8 mouse cellular contexts compared by ENCODE assay signal in the genomic region with DNA sequence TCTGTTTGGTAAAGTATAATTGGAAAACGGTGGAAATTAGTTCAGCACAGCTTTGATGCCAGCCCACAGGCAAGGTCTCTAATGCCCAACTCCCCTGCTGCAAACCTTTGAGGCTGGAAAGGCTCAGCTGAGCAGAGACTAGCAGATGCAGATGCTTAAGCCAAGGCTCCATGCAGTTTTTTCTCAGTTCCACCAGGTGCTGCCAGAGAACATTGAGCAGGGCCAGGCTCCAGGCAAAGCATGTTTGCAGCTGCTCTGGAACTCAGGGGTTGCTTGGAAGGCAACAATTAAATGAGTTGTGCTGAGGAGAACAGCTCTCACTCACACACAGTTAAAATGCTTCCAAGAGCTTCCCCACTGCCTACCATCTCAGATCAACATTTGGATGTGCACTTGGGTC.
DNase-seq lines count a peak whose midpoint lies in the region; ATAC-seq and TF ChIP-seq lines count a peak whose summit lies in the region.

No protein-coding gene starts in this region.

- TF ChIP-seq EP300 in heart, postnatal 0 days (IDR thresholded peaks at IDR 0.05; ENCODE audit: low read depth): no peak

- H3K36me3 ChIP-seq in midbrain, embryonic 13.5 days: no peaks in the 10 kb centered on the region
- no peaks in the 10 kb centered on the region for H3K36me3 ChIP-seq in midbrain, embryonic 10.5 days
- H3K36me3 ChIP-seq in heart, postnatal 0 days (replicated peaks; ENCODE audit: control insufficient read depth, insufficient read depth, low read length): no peaks in the 10 kb centered on the region
- H3K36me3 ChIP-seq in limb, embryonic 14.5 days (ENCODE audit: control insufficient read depth, insufficient read depth, low read length): no peaks in the 10 kb centered on the region

- peak; percentile 11; the same call in 1 of the 2 replicates for TF ChIP-seq CTCF in cerebellum, adult 2 months (IDR thresholded peaks at IDR 0.05; ENCODE audit: borderline replicate concordance, insufficient read depth, low read depth, low read length)
- TF ChIP-seq CTCF in heart, postnatal 0 days (IDR thresholded peaks at IDR 0.05; ENCODE audit: low read depth): peak; percentile 82

- peaks cover 17% of the 10 kb centered on the region; the same call in 1 of the 2 replicates for H3K4me1 ChIP-seq in cerebellum, adult 2 months (ENCODE audit: control insufficient read depth, insufficient read depth, low read length)
- peaks cover 9% of the 10 kb centered on the region for H3K4me1 ChIP-seq in midbrain, embryonic 13.5 days (replicated peaks)
- H3K4me1 ChIP-seq in midbrain, embryonic 10.5 days: peaks cover 6% of the 10 kb centered on the region; the same call in 1 of the 2 replicates
- no peaks in the 10 kb centered on the region for H3K4me1 ChIP-seq in heart, postnatal 0 days (ENCODE audit: control insufficient read depth, insufficient read depth)
- H3K4me1 ChIP-seq in limb, embryonic 14.5 days (ENCODE audit: control insufficient read depth, insufficient read depth, low read length): no peaks in the 10 kb centered on the region

- no peak for TF ChIP-seq POLR2A in cerebellum, adult 2 months (IDR thresholded peaks at IDR 0.05; ENCODE audit: borderline replicate concordance, insufficient read depth, low read length)
- TF ChIP-seq POLR2A in limb, embryonic 14.5 days (IDR thresholded peaks at IDR 0.05; ENCODE audit: borderline replicate concordance, extremely low read depth, insufficient read depth, insufficient read length): no peak

- peak in 1 of 2 experiments; percentile 21 for DNase-seq in cerebellum, adult 2 months
- no peak for DNase-seq in midbrain, embryonic 10.5 days (ENCODE audit: low spot score)
- DNase-seq in heart, postnatal 0 days (ENCODE audit: low spot score): peak; percentile 42
- DNase-seq in limb, embryonic 14.5 days (ENCODE audit: low spot score): peak; percentile 63
- DNase-seq in yolk sac, embryonic 10.5 days (ENCODE audit: low spot score): no peak
- DNase-seq in c-Kit-positive CD71-positive TER-119-positive erythroid progenitor cells, embryonic 14.5 days (ENCODE audit: low spot score): no peak

- no peak overlapping the region for H3K9ac ChIP-seq in midbrain, embryonic 13.5 days (replicated peaks)
- H3K9ac ChIP-seq in heart, postnatal 0 days (replicated peaks; ENCODE audit: low read depth, low read length): no peak overlapping the region
- no peak overlapping the region for H3K9ac ChIP-seq in limb, embryonic 14.5 days (ENCODE audit: low read depth, low read length, severe bottlenecking)

- no peaks in the 10 kb centered on the region for H3K27me3 ChIP-seq in cerebellum, adult 2 months (ENCODE audit: control insufficient read depth, insufficient read depth, low read length)
- no peaks in the 10 kb centered on the region for H3K27me3 ChIP-seq in midbrain, embryonic 13.5 days
- no peaks in the 10 kb centered on the region for H3K27me3 ChIP-seq in midbrain, embryonic 10.5 days (ENCODE audit: low read depth, poor library complexity, severe bottlenecking)
- H3K27me3 ChIP-seq in heart, postnatal 0 days (ENCODE audit: control insufficient read depth, insufficient read depth, low read length): no peaks in the 10 kb centered on the region
- H3K27me3 ChIP-seq in limb, embryonic 14.5 days (ENCODE audit: control insufficient read depth, insufficient read depth, low read length): no peaks in the 10 kb centered on the region

- no peak for ATAC-seq in cerebellum, adult (ENCODE audit: insufficient number of reproducible peaks, low FRiP score, low TSS enrichment)
- ATAC-seq in midbrain, embryonic 13.5 days: no peak
- no peak for ATAC-seq in heart, postnatal 0 days (ENCODE audit: insufficient read depth, low read depth)
- peak; percentile 63; the same call in 1 of the 2 replicates for ATAC-seq in limb, embryonic 14.5 days (ENCODE audit: low FRiP score, low read depth)

- H3K9me3 ChIP-seq in midbrain, embryonic 13.5 days: no peaks in the 10 kb centered on the region
- no peaks in the 10 kb centered on the region for H3K9me3 ChIP-seq in midbrain, embryonic 10.5 days (replicated peaks)
- no peaks in the 10 kb centered on the region for H3K9me3 ChIP-seq in heart, postnatal 0 days (replicated peaks; ENCODE audit: control insufficient read depth, low read length)
- H3K9me3 ChIP-seq in limb, embryonic 14.5 days (ENCODE audit: control insufficient read depth, low read length): no peaks in the 10 kb centered on the region

- H3K27ac ChIP-seq in cerebellum, adult 2 months (ENCODE audit: insufficient read depth, low read length): no peak overlapping the region
- peak overlapping the region; percentile 3; the same call in 1 of the 2 replicates for H3K27ac ChIP-seq in midbrain, embryonic 13.5 days
- H3K27ac ChIP-seq in midbrain, embryonic 10.5 days (replicated peaks): no peak overlapping the region
- H3K27ac ChIP-seq in heart, postnatal 0 days (ENCODE audit: low read depth): no peak overlapping the region
- H3K27ac ChIP-seq in limb, embryonic 14.5 days (replicated peaks; ENCODE audit: low read depth, low read length): no peak overlapping the region

- H3K4me3 ChIP-seq in cerebellum, adult 2 months (replicated peaks; ENCODE audit: insufficient read depth, low read depth, low read length): no peak overlapping the region
- no peak overlapping the region for H3K4me3 ChIP-seq in midbrain, embryonic 13.5 days (replicated peaks)
- no peak overlapping the region for H3K4me3 ChIP-seq in midbrain, embryonic 10.5 days
- no peak overlapping the region for H3K4me3 ChIP-seq in heart, postnatal 0 days (ENCODE audit: low read depth, low read length)
- H3K4me3 ChIP-seq in limb, embryonic 14.5 days (replicated peaks; ENCODE audit: low read length): no peak overlapping the region

- WGBS in cerebellum, adult 2 months: 15% methylated on average over 1 of the region's 1 CpGs
- WGBS in midbrain, embryonic 13.5 days: 43% methylated on average over 1 of the region's 1 CpGs
- WGBS in midbrain, embryonic 10.5 days: 58% methylated on average over 1 of the region's 1 CpGs
- WGBS in heart, postnatal 0 days: 52% methylated on average over 1 of the region's 1 CpGs
- 38% methylated on average over 1 of the region's 1 CpGs for WGBS in limb, embryonic 14.5 days

- H3K4me2 ChIP-seq in midbrain, embryonic 13.5 days (replicated peaks): no peak overlapping the region
- no peak overlapping the region for H3K4me2 ChIP-seq in heart, postnatal 0 days (ENCODE audit: low read depth, low read length)
- no peak overlapping the region for H3K4me2 ChIP-seq in limb, embryonic 14.5 days (replicated peaks; ENCODE audit: low read depth, low read length, severe bottlenecking)

Comparison
In these comparisons a context has a peak if more than half of its experiments do, and no peak if none do; other contexts are left out.
1. DNase-seq: peak in heart, postnatal 0 days (single experiment) and limb, embryonic 14.5 days (single experiment); none in midbrain, embryonic 10.5 days (single experiment), yolk sac, embryonic 10.5 days (single experiment) and c-Kit-positive CD71-positive TER-119-positive erythroid progenitor cells, embryonic 14.5 days (single experiment).